Mouse (Mus musculus): ENCODE measurements around the gene A4galt.

DNA sequence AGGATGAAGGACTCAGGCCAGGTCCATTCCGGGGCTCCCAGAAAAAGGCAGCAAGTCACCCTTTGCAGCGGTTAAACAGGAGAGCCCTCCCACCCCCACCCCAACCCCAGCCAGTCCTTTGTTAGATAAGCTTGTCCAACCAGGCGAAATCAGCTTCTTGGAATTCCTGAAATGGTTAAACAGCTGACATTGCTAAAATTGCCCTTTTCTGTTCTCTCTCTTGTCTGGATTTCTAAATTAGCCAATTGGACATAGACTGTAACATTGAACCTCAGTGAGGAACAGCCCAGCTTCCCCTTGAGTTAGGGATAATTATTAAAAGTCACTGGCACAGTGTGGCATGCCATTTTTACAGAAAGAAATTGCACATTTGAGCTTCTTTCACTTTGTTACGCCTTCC, 49.2 kb downstream of the A4galt start:
- TF ChIP-seq GATA1 (IDR thresholded peaks at IDR 0.05; ENCODE audit: low read length): no peak
- no peak for TF ChIP-seq TAL1 (IDR thresholded peaks at IDR 0.05; ENCODE audit: low read length)

All from erythroblast, embryonic 14.5 days (primary cell).